In genomic region chr15:88533354-88533753, GRCm38 (mm10) we compare ENCODE assay signal across 11 mouse cellular contexts.
"Had no signal": no experiment of that assay in that cellular context is flagged by ENCODE, and none has a peak within 500 bp of the region (broad histone marks: within the 10 kb centered on the region; RNA-seq: fewer than 3 reads in every experiment).

No protein-coding gene starts in this region.

- H3K27me3 ChIP-seq: liver, embryonic 13.5 days; midbrain, embryonic 13.5 days; neural tube, embryonic 12.5 days; neural tube, embryonic 15.5 days had no signal

- ATAC-seq: midbrain, embryonic 13.5 days had no signal

- H3K36me3 ChIP-seq: liver, embryonic 13.5 days; midbrain, embryonic 10.5 days; midbrain, embryonic 13.5 days; neural tube, embryonic 12.5 days; neural tube, embryonic 15.5 days had no signal

- H3K4me1 ChIP-seq: liver, embryonic 13.5 days had no signal

- H3K27ac ChIP-seq: liver, embryonic 13.5 days; midbrain, embryonic 10.5 days; neural tube, embryonic 12.5 days; neural tube, embryonic 15.5 days had no signal

- DNase-seq: kidney, adult 9 months; kidney, postnatal 14 days; liver, embryonic 13.5 days; lung, adult 2 months; lung, postnatal 14 days; thymus, adult 18-20 months; thymus, postnatal 36 days had no signal

- H3K9me3 ChIP-seq: liver, embryonic 13.5 days; neural tube, embryonic 12.5 days had no signal

- H3K9ac ChIP-seq: liver, embryonic 13.5 days; midbrain, embryonic 13.5 days; neural tube, embryonic 12.5 days; neural tube, embryonic 15.5 days had no signal

- H3K4me2 ChIP-seq: liver, embryonic 13.5 days; midbrain, embryonic 13.5 days; neural tube, embryonic 12.5 days; neural tube, embryonic 15.5 days had no signal

- H3K4me3 ChIP-seq: liver, embryonic 13.5 days; midbrain, embryonic 10.5 days; midbrain, embryonic 13.5 days; neural tube, embryonic 12.5 days; neural tube, embryonic 15.5 days had no signal
